Mouse (Mus musculus) Patski (cell line): ENCODE data around the gene Telo2. TPM values are rescaled to one million over a fixed set of nuclear protein-coding genes. Genes with fewer than 3 reads are reported as not detected.

ENCODE experiments used
- ATAC-seq: fragments of 100-300 bp; one replicate; pipeline ENCODE4 v1.8.0; 2021
- CTCF ChIA-PET: fragments of 350-600 bp; sonication (Branson Sonifier 250); formaldehyde crosslinking; loops from one replicate; lab custom pipeline; 2022; ENCODE audit warnings: inconsistent platforms; lab: Charles Lee
- POLR2A ChIA-PET: fragments of 350-600 bp; sonication (Branson Sonifier 250); formaldehyde crosslinking; loops from one replicate; lab custom pipeline; 2022; ENCODE audit warnings: antibody characterized with exemption, inconsistent platforms; lab: Charles Lee
- DNase-seq: peaks from one replicate; pipeline ENCODE4 v3.0.0-alpha.2; 2011; ENCODE audit warnings: low read depth, low spot score
- H3K27me3 ChIP-seq: fragments of 371-371 bp; one replicate; pipeline ENCODE4 v1.5.1; 2021
- CTCF ChIP-seq: fragments of 100-300 bp; IDR thresholded peaks from one replicate; pipeline ENCODE4 v1.5.1; 2021
- in situ Hi-C: fragments of 300-500 bp; cut with MboI; formaldehyde crosslinking; loops from 3 replicates; pipeline ENCODE4 v1.11.1; 2018; ENCODE audit warnings: low pct_unique_long_range_greater_than_20kb, mixed read lengths
- polyA plus RNA-seq: library from polyadenylated mRNA; unstranded; gene quantifications from one replicate; pipeline ENCODE4 v1.2.3, GENCODE M21; 2021

Gene Telo2
- polyA plus RNA-seq, result 26.7 TPM

DNA sequence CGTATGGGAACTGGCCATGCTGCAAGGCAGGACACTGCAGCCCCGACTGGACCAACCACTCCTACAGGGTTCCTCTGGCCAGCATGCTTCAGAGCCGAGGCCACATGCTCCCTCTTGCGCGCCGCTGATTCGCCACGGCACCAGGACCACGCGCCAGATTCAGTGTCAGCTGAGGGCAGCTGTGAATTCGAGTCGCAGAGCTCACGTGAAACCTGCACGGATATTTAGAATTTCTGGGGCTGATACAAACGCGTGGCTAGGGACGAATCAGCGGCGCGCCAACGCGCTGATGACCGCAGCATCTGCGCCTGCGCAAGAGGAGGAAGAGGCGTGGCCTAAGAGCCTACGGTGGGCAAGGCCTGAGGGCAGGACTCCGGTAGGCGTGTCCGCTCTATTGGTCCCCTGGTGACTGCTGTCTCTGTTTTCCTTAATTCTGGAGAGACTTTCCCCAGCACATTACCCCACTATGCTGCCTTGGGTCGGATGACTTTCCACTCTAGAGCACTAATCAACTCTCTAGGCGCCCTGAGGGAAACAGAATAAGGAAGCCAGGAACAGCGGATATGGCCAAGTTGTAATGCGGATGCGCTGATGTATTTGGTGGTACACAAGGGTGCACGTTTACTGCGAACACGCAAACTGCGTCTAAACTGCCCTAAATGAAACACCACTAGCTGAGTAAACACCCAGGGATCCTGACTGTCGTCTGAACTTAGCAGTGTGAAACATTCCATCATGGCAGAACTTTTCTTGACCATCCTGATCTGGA lies at the start of gene Telo2:
TSS of gene Telo2 (minus strand) at position 304 of the 769 bp plus-strand sequence.
- peaks cover 5% of the 10 kb centered on the region for H3K27me3 ChIP-seq
- DNase-seq (peak; percentile 58), ATAC-seq (peak; percentile 63)
- CTCF ChIA-PET, result interaction anchor here (1.8 kb wide), 1 partner anchor 30 kb away, joined by 4 read pairs; no protein-coding TSS in a partner anchor
- in situ Hi-C loops, result loop anchor here (5.0 kb wide), 1 partner anchor 156 kb away; the partner anchor contains the start of gene Ube2i
- TF ChIP-seq CTCF, result no peak
- POLR2A ChIA-PET, result interaction anchor here (1.4 kb wide), 1 partner anchor 11 kb away, joined by 4 read pairs; no protein-coding TSS in a partner anchor

DNA sequence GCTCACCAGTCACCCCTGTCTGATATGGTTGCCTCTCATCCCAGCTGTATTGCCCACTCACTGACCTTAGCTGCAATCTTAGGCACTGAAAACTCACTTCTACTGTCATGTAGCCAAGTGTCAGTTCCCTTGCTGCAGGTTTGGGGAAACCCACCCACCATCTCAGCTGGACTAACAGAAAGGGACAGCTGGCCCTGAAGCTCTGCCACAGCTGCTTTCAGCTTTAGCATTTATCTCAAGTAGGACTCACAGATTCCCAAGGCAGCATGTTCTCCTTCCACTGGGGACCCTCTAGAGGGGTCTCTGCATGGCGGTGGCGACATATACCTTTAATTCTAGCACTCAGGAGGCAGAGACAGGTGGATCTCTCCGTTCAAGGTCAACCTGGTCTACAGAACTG lies 49.0 kb upstream of the Telo2 start:
- ATAC-seq (no peak), DNase-seq (no peak)
- ChIA-PET POLR2A (no interaction called here), CTCF (no interaction called here)
- TF ChIP-seq CTCF, result no peak
- in situ Hi-C loops, result no loop called here
- no peaks in the 10 kb centered on the region for H3K27me3 ChIP-seq

DNA sequence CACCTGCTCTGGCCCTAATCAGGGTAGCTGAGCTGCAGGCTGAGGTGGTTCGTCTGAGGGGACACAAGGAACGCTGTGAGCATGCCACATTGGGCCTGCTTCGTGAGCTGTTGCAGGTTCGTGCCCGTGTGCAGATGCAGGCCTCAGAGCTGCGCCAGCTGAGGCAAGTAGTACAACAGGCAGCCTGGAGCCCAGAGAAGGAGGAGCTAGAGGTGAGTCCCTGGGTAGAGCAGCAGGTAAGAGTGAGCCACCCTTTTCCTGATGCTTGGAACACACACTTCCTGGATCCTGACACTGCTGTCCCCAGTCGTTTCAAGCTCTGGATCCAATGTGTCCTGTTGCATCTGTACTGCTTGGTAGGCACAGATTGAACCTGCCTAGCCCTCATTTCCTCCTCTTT lies 47.6 kb upstream of the Telo2 start:
- in situ Hi-C loops, result no loop called here
- no peaks in the 10 kb centered on the region for H3K27me3 ChIP-seq
- no peak for ATAC-seq
- CTCF ChIA-PET, result interaction anchor here (1.5 kb wide), 1 partner anchor 21 kb away, joined by 3 read pairs; the partner anchor contains the start of gene BC003965
- TF ChIP-seq CTCF, result no peak
- no peak for DNase-seq
- POLR2A ChIA-PET, result interaction anchor here (1.4 kb wide), 1 partner anchor 8 kb away, joined by 3 read pairs; no protein-coding TSS in a partner anchor

DNA sequence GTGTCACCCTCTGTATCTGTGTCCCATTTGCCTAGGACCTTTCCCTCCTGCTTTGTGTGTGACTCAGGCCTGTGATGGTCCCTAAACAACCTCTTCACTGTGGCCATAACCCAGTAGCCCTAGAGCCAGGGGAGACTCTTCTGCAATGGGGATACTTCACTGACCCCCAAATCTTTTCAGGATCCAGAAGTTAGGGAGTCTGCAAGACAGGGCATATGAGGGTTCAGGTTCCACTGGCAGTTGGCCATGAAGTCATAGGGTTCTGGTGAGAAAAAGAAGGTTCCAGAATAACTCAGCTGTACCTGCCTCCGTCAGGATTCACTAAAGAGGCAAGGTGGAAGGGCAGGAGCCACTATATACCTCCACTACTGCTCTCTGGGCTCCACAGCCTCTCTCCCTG lies 46.4 kb upstream of the Telo2 start, which contains the start of gene Ccdc154:
TSS of gene Ccdc154 (plus strand) at position 301 of the 400 bp plus-strand sequence.
- CTCF ChIA-PET, result interaction anchor here (1.5 kb wide), 1 partner anchor 22 kb away, joined by 3 read pairs; the partner anchor contains the start of gene BC003965

DNA sequence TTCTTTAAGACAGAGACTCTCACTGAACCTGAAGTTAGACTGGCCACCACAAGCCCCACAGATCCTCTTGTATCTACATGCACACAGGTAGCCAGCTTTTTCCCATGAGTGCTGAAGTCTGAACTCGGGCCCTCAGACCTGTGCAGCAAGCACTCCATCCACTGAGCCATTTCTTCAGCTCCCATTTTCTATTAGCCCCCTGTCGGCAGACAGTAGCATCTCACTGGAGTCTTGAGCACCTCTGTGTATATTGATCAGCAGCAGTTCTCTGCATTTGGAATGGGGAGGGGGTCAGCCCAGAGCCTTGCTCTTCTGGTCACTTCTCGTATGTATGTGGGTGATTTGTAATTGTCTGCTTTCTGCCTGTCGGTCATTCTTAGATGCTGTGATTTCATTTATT lies 24.2 kb upstream of the Telo2 start:
- ChIA-PET POLR2A (no interaction called here), CTCF (interaction anchor here (1.3 to 1.8 kb wide), 3 partner anchors 10 to 28 kb away, joined by 3 to 5 read pairs (median 3); no protein-coding TSS in a partner anchor)
- H3K27me3 ChIP-seq, result no peaks in the 10 kb centered on the region
- in situ Hi-C loops, result no loop called here
- DNase-seq (no peak), ATAC-seq (no peak)
- TF ChIP-seq CTCF, result no peak

More for the DNA sequence above, 46.4 kb upstream of the Telo2 start, which contains the start of gene Ccdc154:
- in situ Hi-C loops, result no loop called here
- H3K27me3 ChIP-seq, result no peaks in the 10 kb centered on the region
- POLR2A ChIA-PET, result no interaction called here
- no peak for TF ChIP-seq CTCF
- ATAC-seq, result no peak
- DNase-seq, result no peak

DNA sequence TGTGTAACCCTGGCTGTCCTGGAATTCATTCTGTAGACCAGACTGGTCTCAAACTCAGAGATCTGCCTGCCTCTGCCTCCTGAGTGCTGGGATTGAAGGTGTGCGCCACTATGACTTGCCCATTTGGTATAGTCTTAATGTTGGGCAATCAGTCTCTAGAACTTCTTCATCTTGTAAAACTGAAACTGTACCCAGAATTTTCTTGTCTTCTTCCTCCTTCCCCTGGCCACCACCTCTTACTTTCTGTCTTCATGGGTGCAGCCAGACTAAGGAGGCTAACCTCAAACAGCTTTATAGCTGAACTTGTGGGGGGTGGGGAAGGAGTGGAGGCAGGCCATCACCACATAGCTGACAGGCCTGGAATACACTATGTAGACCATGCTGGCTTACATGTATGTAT lies 23.0 kb upstream of the Telo2 start:
- ChIA-PET CTCF (interaction anchor here (1.8 kb wide), 1 partner anchor 22 kb away, joined by 5 read pairs; no protein-coding TSS in a partner anchor), POLR2A (no interaction called here)
- ATAC-seq (no peak), DNase-seq (no peak)
- H3K27me3 ChIP-seq, result no peaks in the 10 kb centered on the region
- no peak for TF ChIP-seq CTCF
- in situ Hi-C loops, result no loop called here

DNA sequence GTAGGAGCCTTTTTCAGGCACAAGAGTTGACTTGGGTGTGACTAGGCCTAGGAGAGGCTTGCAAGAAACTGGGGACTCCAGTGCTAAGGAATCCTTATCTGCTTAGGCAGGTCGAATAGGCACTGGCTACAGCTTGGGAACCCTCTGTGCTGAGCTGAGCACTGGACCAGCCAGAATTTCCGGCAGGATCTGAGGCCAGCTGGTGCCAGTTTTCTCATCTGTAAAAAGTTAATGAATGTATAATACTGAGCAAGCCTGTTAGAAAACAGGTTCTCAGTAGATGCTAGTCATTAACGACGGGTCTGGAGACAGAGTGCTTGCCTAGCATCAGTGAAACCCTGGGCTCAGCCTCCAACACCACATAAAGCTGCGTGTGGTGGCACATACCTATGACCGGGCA lies 19.9 kb upstream of the Telo2 start:
- ATAC-seq (no peak), DNase-seq (no peak)
- POLR2A ChIA-PET, result no interaction called here
- CTCF ChIA-PET, result interaction anchor here (0.9 to 1.4 kb wide), 2 partner anchors 9 to 18 kb away, joined by 3 to 6 read pairs; no protein-coding TSS in a partner anchor
- H3K27me3 ChIP-seq, result no peaks in the 10 kb centered on the region
- no peak for TF ChIP-seq CTCF
- in situ Hi-C loops, result no loop called here

DNA sequence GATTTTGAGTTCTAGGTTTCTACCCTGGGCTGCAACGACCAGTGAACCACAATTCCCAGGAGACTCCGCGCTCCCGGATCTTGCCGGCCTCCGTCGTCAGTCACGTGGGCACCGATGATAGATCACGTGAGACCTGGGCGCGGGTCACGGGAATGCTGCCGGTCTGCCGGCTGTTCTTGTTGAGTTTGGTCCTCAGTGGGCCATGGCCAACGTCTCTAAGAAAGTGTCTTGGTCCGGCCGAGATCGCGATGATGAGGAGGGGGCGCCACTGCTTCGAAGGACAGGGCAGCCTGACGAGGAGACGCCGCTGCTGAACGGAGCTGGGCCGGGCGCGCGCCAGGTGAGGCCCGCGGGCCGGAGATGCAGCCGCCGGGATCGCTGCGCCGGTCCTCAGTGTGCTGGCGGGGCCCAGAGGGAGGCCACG lies 17.5 kb upstream of the Telo2 start, which contains the start of gene Clcn7:
TSS of gene Clcn7 (plus strand) at position 117 of the 424 bp plus-strand sequence.
- peak; percentile 53 for DNase-seq
- in situ Hi-C loops, result no loop called here
- no peak for TF ChIP-seq CTCF
- ChIA-PET POLR2A (no interaction called here), CTCF (no interaction called here)
- H3K27me3 ChIP-seq, result no peaks in the 10 kb centered on the region
- ATAC-seq, result no peak

DNA sequence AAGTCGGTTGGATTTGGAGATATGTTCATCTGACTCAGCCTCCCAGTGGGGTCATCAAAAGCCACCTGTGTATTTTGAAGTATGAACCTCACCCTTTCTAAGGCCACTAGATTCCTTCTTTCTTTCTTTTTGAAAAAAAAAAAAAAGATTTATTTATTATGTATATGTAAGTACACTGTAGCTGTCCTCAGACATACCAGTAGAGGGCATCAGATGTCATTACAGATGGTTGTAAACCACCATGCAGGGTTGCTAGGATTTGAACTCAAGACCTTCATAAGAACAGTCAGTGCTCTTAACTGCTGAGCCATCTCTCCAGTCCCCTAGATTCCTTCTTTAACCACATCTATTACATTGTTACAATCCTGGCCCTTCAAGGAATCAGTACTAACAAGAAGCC lies 14.3 kb upstream of the Telo2 start:
- CTCF ChIA-PET, result interaction anchor here (0.8 to 1.3 kb wide), 2 partner anchors 10 kb away, joined by 3 read pairs; partner anchors contain the start of gene Ptx4
- ATAC-seq (no peak), DNase-seq (no peak)
- POLR2A ChIA-PET, result no interaction called here
- TF ChIP-seq CTCF, result no peak
- in situ Hi-C loops, result no loop called here
- H3K27me3 ChIP-seq, result no peaks in the 10 kb centered on the region

DNA sequence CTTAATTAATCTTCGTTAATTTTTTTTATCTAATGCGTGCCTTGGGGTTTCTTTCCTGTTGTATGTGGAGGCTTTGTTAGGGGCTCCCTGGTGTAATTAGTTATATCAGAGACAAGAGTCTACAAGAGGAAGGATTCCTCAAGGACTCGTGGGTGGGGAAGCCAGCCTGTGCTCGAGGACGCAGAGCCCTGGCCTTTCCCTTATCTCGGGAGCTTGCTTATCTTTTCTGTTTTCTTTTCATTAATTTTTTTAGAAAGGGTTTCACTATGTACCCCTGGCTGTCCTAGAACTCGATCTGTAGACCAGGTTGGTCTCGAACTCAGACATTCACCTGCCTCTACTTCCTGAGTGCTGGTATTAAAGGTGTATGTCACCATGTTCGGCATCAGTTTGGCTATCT lies 11.9 kb upstream of the Telo2 start:
- no peak for DNase-seq
- no peak for TF ChIP-seq CTCF
- POLR2A ChIA-PET, result interaction anchor here (1.2 to 1.5 kb wide), 2 partner anchors 11 to 57 kb away, joined by 4 read pairs; partner anchors contain the start of genes BC003965 and Telo2
- H3K27me3 ChIP-seq, result no peaks in the 10 kb centered on the region
- in situ Hi-C loops, result no loop called here
- CTCF ChIA-PET, result interaction anchor here (1.4 to 2.1 kb wide), 2 partner anchors 8 to 10 kb away, joined by 3 to 7 read pairs; no protein-coding TSS in a partner anchor
- no peak for ATAC-seq
